Mouse (Mus musculus): ENCODE data around the gene Hcfc2.

GRCm38 (mm10) chr10:82755213-82755890, 59.4 kb downstream of the Hcfc2 start:
- TF ChIP-seq EP300 (optimal IDR thresholded peaks at IDR 0.05) (no peak), CTCF (IDR thresholded peaks at IDR 0.05; ENCODE audit: low read depth) (no peak)
